Mouse (Mus musculus): ENCODE data around the gene Apcs. TPM values are rescaled to one million over a fixed set of nuclear protein-coding genes. Genes with fewer than 3 reads are reported as not detected.

Apcs gene
- polyA plus RNA-seq (2017; shearing (Covaris generic)), result not detected

- no peak for ATAC-seq
Observed at GRCm38 (mm10) chr1:172894777-172895357, at the start of gene Apcs. Apcs (minus strand) TSS chr1:172895041.

DNA sequence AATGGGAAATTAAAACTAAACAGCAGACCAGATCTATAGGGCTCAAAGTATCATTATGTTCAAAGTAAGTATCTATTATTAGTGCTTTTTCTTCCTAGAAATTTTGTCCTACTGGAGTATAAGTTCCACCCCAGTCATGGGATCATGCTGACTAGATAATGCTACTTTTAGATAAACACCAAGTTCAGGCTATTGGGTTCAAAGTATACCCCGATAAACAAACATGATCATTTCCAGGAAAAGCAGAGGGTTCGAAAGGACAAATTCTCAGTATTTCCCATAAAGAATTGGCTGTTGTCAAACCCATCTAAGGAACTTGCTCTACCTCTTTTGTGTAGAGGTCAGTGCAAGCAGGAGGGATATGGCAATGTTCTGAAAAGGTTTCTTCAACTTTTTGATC lies 37.4 kb upstream of the Apcs start:
- ATAC-seq, result no peak

GRCm38 (mm10) chr1:172918450-172918849 lies 23.6 kb upstream of the Apcs start:
- ATAC-seq, result no peak

GRCm38 (mm10) chr1:172917115-172917514 lies 22.3 kb upstream of the Apcs start:
- ATAC-seq, result no peak

DNA sequence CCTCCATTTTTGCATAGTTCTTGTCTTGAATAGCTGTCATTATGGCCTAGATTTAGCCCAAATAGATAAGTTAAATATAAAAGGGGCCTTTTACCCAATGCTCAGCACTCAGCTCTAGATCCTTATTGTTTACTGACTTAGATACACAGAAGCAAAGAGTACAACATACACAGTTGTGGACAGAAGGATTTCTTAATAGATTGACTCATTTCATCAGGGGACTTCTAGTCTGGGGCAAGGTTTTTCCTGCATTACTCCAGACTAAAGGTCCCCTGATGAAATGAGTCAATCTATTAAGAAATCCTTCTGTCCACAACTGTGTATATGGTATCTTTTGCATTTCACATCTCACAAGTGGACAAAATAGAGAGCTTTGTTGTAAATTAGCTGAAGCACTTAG lies 8.5 kb upstream of the Apcs start:
- no peak for ATAC-seq

- ATAC-seq, result no peak
Observed at GRCm38 (mm10) chr1:172895435-172895834, 594 bp upstream of the Apcs start.

DNA sequence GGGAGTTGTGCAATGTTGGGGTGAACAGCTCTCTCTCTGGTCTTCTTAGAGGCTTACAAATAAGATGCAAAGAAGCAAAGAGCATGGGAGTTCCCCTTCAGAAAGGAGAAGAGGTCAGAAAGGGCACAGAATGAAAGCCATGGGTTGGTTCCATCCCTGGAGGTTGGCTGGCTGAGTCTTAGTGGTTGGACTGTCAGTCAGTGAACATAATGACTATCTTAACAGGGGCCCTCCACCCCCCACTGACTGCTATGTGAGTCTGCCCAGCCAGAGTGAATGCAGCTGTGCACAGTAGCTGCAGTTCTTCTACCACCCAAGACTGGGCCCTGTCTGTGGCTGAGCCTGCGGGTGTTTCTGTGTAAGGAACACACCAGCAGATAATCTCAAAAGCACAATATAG lies 18.2 kb downstream of the Apcs start:
- ATAC-seq, result no peak

DNA sequence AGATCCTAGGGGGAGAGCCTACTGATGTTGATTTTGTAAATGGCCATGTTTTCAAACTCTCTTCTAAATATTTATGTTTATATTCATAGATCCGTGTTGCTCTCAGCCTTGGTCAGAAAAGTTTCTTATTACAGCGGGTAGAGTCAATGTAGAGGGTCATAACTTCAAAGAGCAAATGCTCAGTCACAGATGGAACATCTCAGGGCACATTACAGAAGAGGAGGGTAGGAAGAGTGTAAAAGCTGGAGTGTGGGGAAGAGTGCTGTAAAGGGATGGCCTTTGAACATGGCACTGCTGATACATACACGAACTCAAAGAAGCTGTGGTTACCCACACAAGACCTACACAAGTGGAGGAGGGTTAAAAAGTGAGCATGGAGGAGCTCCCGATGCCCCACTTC lies 19.6 kb downstream of the Apcs start:
- ATAC-seq, result no peak

- ATAC-seq, result no peak
Observed at GRCm38 (mm10) chr1:172848171-172848570, 46.7 kb downstream of the Apcs start.

DNA sequence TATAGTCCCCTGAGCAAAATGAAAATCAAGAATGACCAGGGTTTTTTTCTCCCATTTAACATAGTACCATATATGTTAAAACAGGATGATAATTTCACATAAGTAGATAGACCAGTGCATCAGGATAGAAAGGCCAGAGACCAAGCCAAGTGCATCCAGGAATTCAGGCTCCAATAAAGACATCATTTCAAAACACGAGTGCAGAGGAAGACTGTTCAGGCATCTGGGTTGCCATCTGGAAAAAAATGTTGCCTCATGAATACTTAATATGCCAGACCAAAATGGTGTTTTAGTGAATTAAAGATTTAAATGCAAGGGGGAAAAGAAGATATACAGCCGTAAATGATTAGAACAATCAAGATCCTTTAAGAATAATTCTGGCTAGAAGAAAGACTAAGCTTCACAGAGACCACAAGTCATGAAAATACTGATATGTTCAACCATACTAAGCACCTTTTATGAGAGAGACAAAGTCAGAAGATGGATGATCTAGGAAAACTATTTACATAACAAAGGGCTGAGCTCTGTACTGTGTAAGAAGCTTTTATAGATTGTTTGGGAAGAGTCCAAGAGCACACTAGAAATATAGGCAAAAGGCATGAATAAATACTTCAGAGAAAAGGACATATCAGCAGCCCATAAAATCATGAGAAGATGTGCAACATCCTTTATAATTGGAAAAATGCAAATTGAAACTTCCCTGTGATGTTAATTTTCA lies 47.6 kb downstream of the Apcs start:
- ATAC-seq, result no peak

Other genes starting within 250 kb of the Apcs start
- not detected for gene Crp, start 197.0 kb downstream of the Apcs start, polyA plus RNA-seq (2017; shearing (Covaris generic))
- gene Olfr16, start 55.4 kb upstream of the Apcs start, polyA plus RNA-seq (2017; shearing (Covaris generic)), result not detected
- gene Olfr1408, start 242.3 kb upstream of the Apcs start, polyA plus RNA-seq (2017; shearing (Covaris generic)), result under 1 TPM in 1 of 2 experiments, not detected in 1; 0.42 TPM